Mouse (Mus musculus): ENCODE measurements around the gene Slc12a9.

- no peak for TF ChIP-seq KAT2A (conservative IDR thresholded peaks at IDR 0.05; ENCODE audit: low read depth, low read length)
- no peak for TF ChIP-seq SMC3 (IDR thresholded peaks at IDR 0.05; ENCODE audit: low read depth, low read length)
- TF ChIP-seq MAFK (IDR thresholded peaks at IDR 0.05; ENCODE audit: borderline replicate concordance, low read depth, low read length) = no peak
- no peak for TF ChIP-seq POLR2AphosphoS2 (IDR thresholded peaks at IDR 0.05; ENCODE audit: low read length)
- no peak for TF ChIP-seq MYC (IDR thresholded peaks at IDR 0.05; ENCODE audit: low read depth, low read length)
- TF ChIP-seq CTCF (IDR thresholded peaks at IDR 0.05 in 2 of 3, conservative IDR thresholded peaks at IDR 0.05 in 1 of 3; ENCODE audit: control insufficient read depth in 1 of 3, insufficient read depth in 1 of 3, low read depth in 2 of 3, low read length in 3 of 3, poor library complexity in 1 of 3, severe bottlenecking in 1 of 3) = no peak
- TF ChIP-seq ELF1 (IDR thresholded peaks at IDR 0.05; ENCODE audit: low read depth, low read length) = no peak
These were observed 32.1 kb downstream of the Slc12a9 start for GRCm38 (mm10) chr5:137301253-137301652.
